Mouse (Mus musculus) limb, embryonic 10.5 days (tissue): Measurements from ENCODE around the gene Rev1. TPM values are rescaled to one million over a fixed set of nuclear protein-coding genes. Genes with fewer than 3 reads are reported as not detected.

Source experiments
- polyA plus RNA-seq: library from polyadenylated mRNA; unstranded; fragments of >200 nt; fragmentation: Nextera tagmentation; extraction: Ambion mirVana; gene quantifications from 2 replicates; pipeline ENCODE4 v1.2.1, GENCODE M21; 2016

Gene Rev1
- polyA plus RNA-seq, 1 experiment from 2014 or later = 39.0 TPM

Other genes starting within 250 kb of the Rev1 start
- gene Mitd1, start 239.4 kb downstream of the Rev1 start, polyA plus RNA-seq = 22.4 and 22.7 TPM in 2 replicates
- 263 and 266 TPM in 2 replicates for gene Mrpl30, start 239.3 kb downstream of the Rev1 start, polyA plus RNA-seq
- 0.05 and 0.10 TPM in 2 replicates for gene Lyg2, start 213.3 kb downstream of the Rev1 start, polyA plus RNA-seq
- not detected in 2 replicates for gene Lyg1, start 172.0 kb downstream of the Rev1 start, polyA plus RNA-seq
- gene Txndc9, start 131.9 kb downstream of the Rev1 start, polyA plus RNA-seq = 130 and 135 TPM in 2 replicates
- 24.5 and 27.2 TPM in 2 replicates for gene Eif5b, start 131.8 kb downstream of the Rev1 start, polyA plus RNA-seq